Mouse (Mus musculus) myocyte (in vitro differentiated cells): ENCODE measurements at regions not wholly inside any gene's neighbourhood (a gene's known extent, or its start where the extent isn't known, plus 50 kb on each side); places are given as distances from the start of the nearest gene placed in this dataset.

ENCODE experiments used
- E2F4 ChIP-seq: IDR thresholded peaks from one replicate; pipeline ENCODE4 v1.6.1; 2011; ENCODE audit warnings: mild to moderate bottlenecking, control low read depth, moderate library complexity; ENCODE audit not compliant: insufficient read depth
- MAX ChIP-seq: IDR thresholded peaks from one replicate; pipeline ENCODE4 v1.6.1; 2011; ENCODE audit warnings: low read depth, mild to moderate bottlenecking, control low read depth
- MYOD1 ChIP-seq, 3 experiments: IDR thresholded peaks; one replicate each; pipeline ENCODE4 v1.6.1; 2011; ENCODE audit warnings: control low read depth in 2 of 3, low read depth in 2 of 3, mild to moderate bottlenecking in 2 of 3, moderate library complexity in 1 of 3; ENCODE audit not compliant: insufficient read length in 2 of 3, control insufficient read depth in 1 of 3
- MYOG ChIP-seq, 3 experiments: IDR thresholded peaks; one replicate each; pipeline ENCODE4 v1.6.1; 2011; ENCODE audit warnings: control low read depth in 2 of 3, low read depth in 2 of 3, mild to moderate bottlenecking in 2 of 3; ENCODE audit not compliant: insufficient read length in 2 of 3, control insufficient read depth in 1 of 3, insufficient read depth in 1 of 3
- POLR2A ChIP-seq: IDR thresholded peaks from one replicate; pipeline ENCODE4 v1.6.1; 2011; ENCODE audit warnings: low read depth, mild to moderate bottlenecking, control low read depth, moderate library complexity; ENCODE audit not compliant: insufficient read length
- POLR2AphosphoS2 ChIP-seq: IDR thresholded peaks from one replicate; pipeline ENCODE4 v1.6.1; 2011; ENCODE audit warnings: low read depth, control low read depth; ENCODE audit not compliant: insufficient read length
- TCF12 ChIP-seq: IDR thresholded peaks from one replicate; pipeline ENCODE4 v1.6.1; 2011; ENCODE audit warnings: mild to moderate bottlenecking, control low read depth; ENCODE audit not compliant: poor library complexity, insufficient read depth, severe bottlenecking
- USF1 ChIP-seq: IDR thresholded peaks from one replicate; pipeline ENCODE4 v1.6.1; 2011; ENCODE audit warnings: low read depth, mild to moderate bottlenecking, control low read depth, moderate library complexity

DNA sequence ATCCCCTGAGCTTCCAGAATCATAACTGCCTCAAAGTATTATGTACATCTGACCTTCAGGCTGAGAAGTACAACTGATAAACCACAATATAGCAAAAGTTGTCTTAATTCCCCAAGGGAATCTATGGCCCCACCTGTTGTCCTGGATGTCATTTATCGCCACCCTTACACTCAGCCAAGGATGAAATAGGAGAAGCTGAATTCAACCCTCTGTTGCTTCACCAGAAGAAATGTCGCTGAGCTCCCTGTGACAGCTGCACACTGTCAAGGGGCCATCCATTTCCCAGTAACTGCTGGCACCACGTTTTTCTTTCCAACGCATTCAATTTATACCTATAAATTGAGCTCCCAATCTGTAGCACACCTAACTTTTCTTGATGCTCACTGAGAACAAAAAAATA lies 382.0 kb upstream of the Noct start:
- TF ChIP-seq MYOD1 (IDR thresholded peaks at IDR 0.05; ENCODE audit: control insufficient read depth in 1 of 3, insufficient read length in 2 of 3, low read depth in 2 of 3) (peak in 2 of 3 experiments; percentile 53 to 77), MAX (no peak), E2F4 (no peak), MYOG (IDR thresholded peaks at IDR 0.05; ENCODE audit: control insufficient read depth in 1 of 3, insufficient read depth in 1 of 3, insufficient read length in 2 of 3, low read depth in 2 of 3) (peak in 2 of 3 experiments; percentile 29 to 50), POLR2A (no peak), TCF12 (no peak), POLR2AphosphoS2 (no peak), USF1 (no peak)
